Mouse (Mus musculus) cerebellum, adult 18-20 months (tissue): ENCODE measurements at regions not wholly inside any gene's neighbourhood (a gene's known extent, or its start where the extent isn't known, plus 50 kb on each side); places are given as distances from the start of the nearest gene placed in this dataset.

ENCODE experiments used
- DNase-seq, 2 experiments: peaks; one replicate each; pipeline ENCODE4 v3.0.0; 2021

DNA sequence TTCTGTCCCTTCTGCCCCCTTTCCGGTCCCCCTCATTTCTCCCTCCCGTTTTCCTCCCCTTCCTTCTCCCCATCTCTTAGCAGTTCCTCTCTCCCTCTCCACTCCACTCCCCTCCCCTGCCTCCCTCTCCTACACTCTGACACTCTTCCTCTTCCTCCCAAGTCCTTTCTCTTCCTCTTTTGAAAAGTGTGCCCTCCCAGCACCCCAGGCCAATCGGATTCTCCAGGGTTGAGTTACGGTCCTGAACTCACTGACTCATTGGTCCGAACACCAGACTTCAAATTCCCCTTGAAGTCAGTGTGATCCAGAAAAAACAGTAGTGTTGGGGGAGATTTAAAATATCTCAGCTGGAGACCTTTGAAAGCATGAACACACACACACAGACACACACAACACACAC lies 109.1 kb downstream of the 2410131K14Rik start:
- DNase-seq = no peak

DNA sequence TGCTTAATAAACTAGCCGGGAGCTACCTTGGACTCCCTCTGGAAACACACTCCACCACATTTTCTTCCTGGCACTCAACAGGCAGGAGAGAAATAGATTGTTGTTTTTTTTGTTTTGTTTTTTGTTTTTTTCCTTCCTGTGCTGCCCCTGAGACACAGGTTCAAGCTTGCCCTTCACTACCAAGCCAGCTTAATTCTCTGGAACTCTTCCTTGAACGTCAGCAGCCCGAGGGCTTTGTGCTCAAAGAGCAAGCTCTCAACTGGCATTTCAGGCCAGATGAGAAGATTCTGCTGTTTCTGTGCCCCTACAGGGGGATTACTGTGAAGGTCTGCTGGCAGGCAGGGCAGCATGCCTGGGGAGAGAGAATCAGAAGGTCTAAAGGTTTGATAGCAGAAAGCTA lies 109.8 kb downstream of the 2410131K14Rik start:
- no peak for DNase-seq

DNA sequence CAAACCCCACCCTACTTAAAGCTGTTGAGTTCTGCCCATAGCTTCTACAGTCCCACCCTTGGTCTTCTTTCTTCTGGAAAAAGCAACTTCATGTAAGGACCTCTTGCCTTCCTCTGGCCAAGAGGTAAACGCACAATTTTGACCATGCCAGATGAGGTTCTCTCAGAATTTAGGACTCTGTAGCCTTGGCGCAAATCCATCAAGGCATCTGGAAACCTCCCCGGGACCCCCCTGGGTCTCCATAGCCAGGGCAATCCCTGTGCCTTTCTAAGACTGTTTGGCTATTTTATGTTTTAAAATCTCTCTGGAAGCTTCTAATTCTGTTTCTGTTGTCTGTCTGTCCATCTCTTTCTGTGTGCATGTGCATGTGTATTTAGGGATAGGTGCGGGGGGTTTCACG lies 110.3 kb downstream of the 2410131K14Rik start:
- no peak for DNase-seq

DNA sequence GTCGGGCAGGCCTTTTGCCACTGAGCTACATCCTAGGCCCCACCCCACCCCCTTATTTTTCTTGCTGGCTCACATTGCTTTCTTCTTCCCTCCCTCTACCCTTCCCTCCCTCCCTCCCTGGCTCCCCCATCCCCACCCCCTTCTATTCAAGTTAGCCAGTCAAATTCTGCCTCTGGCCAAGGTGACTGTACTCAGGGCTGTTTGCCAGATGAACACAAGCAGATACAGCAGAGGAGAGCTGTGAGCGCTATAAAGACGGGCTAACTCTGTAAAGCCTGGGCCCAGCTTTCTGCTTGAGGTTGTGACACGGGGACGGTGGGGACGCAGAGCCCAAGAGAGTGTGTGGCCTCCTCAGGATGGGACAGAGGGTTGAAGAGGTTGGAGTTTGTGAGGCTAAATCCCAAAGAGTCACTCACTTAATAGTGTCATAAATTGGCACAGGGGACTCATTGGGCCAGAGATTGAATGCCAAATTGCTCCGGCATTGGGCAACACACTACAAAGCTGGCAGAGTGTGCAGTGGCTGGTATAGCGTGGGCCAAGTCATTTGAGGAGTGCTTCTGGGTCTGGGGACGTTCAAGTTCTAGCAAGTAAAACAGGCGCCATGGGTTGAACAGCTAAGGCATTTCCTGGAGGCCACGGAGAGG lies 110.8 kb downstream of the 2410131K14Rik start:
- DNase-seq = no peak

DNA sequence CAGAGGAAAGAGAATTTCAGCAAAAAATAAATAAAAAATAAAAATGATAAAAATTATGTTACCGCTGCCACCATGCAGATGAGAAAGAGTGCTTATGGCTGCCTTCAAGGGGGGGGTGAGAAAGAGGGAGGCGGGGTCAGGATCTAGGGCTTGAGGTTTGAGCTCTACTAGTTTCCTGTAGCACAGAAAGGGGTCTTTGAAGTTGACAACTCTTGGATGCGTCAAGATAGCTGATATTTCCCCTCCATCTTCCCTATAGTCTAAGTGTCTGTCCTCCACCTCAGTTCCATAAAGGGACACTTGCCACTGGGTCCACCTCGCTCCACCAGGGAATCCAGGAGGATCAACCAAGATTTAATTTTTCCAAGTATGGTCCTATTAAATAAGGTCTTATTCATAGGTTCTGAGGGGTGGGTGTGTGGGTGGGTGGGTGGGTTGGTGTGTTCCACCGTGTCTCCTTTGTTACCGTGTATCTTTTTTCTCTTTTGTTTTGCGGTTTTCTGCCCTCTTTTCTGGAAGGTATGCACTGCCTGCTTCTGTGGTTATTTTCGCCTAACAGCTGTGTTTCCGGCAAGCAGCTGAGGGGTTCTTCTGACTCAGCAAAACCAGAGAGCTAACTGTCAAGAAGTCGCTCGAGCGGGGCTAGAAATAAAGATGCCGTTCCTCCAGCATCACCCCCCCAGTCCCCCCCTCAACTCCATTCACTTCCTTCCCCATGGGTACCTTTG lies 114.8 kb downstream of the 2410131K14Rik start:
- DNase-seq = no peak

DNA sequence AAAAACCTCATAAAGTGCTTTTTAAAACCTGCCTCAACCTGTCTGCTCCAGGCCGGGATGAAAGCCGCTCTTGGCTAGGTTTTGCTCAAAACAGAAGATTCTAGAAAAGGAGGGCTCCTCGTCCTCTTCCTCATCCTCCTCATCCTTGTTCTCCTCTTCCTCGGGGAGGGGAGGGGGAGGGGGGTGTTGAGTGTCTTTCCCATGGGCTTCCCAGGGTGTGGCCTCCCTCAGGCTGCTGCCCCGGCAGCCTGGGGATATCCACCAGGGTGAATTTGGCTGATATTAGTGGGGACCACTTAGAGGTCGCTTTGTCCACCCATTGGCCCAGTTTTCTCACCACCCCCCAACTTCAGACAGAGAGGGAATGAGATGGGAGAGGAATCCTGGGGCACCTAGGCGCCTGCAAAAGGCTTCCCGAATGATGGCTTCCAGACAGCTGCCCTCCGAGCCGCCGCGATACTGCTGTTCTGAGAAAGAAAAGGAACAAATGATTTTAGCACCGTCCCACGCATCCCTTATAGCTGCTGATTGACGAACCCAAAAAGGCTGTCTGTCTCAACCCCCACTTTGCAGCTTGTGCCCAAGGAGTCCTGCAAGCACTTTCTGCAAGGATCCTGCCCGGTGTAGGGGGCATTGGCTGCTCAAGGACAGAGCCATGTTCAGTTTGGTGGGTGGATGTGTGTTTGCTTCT lies 115.5 kb downstream of the 2410131K14Rik start:
- no peak for DNase-seq

DNA sequence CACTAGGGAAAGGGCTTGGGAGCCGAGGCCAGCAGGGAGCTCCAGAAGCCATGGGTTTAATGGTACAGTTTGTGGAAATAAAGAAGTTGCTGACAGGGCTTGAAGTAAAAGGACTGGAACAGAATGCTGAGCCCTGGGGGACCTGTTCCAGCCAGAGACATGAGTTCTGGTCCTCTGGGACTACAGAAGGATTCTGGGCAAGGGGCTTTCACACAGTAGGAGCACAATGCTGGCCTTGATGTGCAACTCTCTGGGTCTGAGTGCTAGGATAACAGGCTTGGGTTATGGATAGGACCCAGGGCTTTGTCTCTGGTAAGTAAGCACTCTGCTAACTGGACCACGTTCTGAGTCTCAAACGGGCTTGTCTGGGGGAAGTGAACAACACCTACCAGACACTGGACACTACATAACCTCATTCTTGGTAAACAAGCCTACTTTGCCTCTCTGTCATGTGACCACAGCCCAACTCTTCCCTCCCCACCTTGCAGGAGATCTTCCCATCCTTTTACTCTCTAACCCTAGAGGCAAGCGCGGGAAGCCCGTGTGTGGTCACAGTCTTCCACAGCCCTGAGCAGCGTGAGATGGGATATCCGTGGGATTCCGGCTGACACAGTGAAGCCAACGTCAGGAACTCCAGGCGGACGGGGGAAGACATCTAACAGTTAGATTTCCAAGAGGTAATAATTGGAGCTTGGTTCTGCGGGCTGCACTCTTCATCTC lies 116.3 kb downstream of the 2410131K14Rik start:
- DNase-seq = no peak

DNA sequence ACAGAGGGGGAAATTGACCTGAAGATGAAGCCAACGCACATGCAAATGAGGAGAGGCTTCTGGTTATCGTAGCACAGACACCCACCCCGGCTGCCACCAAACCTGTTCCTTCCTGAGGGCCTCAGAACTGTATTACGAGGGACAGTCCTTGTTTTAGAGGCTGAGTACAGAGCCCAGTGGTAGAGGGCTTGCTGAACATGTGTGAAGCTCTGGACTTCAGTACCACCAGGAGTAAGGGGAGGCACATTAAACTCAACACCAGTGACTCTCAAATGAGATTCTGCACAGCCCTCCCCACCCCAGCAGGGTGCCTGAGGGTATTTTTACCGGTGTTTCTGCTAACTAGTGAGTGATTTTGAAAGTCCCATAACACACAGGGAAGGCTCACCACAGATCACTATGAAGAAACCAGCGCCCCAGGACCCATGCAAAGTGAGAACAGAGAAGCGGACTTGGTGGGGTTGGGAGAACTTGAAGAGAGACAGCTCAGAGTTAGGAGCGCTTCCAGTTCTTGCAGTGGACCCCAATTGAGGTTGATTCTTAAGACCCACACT lies 116.9 kb downstream of the 2410131K14Rik start:
- DNase-seq = no peak

DNA sequence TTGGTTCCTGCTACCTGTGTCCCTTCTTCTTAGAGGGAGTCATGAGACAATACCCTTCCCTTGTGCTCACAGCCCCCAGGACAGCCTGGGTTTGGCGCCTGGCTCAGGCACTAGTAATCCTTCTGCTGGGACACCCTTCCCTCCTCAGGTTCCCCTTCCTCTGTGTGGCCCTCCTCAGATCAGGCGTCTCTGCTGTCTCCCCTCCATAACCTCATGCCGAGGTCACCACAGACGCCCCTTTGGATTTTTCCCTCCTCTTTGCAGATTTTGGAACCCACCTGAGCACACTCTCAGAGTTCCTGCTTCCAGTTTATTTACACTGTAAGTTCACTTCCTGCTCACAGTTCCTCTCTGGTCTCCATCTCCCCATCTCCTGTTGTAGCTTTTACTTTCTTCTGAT lies 117.7 kb downstream of the 2410131K14Rik start:
- DNase-seq = no peak

DNA sequence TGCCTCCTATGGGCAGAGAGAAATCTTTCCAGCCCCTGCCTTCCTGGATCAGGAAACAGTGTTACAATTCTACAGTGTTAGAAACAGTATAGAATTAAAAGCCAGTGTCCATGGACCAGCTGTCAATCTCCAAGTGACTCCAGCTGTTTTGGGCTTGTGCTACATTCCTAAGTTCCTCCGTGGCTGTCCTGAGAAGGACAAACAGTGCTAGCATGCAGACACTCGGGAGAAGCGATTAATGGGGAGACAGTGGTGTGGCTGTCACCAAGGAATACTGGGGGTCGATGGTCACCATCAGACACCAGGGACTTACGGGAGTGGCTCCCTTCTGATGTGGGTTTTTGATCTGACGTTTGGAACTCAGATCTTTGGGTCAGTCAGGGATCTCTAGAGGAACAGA lies 118.1 kb downstream of the 2410131K14Rik start:
- no peak for DNase-seq

DNA sequence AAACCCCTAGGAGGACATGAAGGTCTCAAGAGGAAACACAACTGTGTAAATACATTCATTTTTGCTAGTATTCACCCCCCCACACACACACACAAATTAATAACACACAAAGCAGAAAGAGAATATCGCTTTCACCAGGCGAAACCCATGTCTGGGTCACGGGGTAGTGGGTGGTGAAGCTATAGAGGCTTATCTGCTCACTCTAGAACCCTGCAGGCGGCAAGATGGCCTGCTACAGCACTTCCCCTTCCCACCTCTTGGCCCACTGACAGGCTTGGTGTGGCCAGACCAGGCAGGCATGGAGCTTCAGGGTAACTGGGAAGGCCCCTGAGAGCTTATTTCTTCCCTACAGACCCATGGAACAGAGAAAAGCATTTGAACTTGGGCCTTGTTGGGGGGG lies 119.6 kb downstream of the 2410131K14Rik start:
- DNase-seq = no peak

DNA sequence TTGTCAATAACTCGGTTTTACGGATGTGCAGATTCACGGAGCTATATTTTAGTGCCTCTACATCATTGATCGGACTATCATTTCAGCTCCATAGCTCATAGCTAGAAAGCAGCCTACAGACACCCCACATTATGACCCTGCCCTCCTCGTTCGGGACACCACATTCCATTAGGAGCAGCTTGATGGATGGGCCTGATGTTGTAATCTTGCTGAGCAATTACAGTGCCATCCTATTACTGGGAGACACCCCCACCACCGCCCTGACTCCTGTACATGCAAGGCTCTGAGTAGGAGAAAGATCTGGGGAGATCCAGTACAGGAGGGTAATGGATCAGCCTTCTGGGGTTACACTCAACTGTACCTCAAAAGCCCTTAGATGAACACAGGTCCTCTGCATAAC lies 120.2 kb downstream of the 2410131K14Rik start:
- DNase-seq = no peak

DNA sequence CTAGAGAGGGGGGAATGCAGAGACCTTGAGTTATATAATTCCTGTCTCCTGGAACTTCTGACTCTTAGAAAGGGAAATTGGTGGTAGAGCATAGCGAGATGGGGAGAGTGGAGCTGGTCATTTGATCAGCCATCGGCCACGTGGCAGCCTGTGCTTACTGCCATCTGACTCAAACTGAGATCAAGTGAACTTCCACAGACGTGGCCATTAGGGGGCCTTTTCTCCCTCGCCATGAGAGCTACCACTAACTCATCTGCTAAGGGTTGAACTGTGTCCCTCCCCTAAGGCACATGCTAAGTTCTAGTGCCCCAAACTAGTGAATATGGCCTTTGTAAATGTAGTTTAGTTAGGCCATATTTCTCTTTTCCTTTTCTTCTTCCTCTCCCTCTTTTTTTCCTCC lies 120.6 kb downstream of the 2410131K14Rik start:
- no peak for DNase-seq

DNA sequence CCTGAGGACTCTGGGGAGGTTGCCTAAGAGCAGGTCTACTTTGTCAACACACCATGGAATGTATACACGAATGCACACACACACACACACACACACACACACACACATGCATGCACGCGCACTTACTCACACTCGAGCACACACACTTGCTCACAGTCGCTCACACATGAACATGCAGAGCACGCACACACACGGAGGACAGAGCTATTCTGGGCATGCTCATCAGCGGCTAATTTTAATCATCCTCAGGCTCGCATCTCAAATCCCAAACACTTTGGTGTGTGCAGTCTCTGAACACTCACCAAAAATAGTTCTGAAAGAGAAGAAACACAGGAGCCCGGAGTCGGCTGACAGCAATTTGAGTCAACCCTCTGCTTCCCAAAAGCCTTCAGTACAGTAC lies 122.0 kb downstream of the 2410131K14Rik start:
- DNase-seq = no peak

DNA sequence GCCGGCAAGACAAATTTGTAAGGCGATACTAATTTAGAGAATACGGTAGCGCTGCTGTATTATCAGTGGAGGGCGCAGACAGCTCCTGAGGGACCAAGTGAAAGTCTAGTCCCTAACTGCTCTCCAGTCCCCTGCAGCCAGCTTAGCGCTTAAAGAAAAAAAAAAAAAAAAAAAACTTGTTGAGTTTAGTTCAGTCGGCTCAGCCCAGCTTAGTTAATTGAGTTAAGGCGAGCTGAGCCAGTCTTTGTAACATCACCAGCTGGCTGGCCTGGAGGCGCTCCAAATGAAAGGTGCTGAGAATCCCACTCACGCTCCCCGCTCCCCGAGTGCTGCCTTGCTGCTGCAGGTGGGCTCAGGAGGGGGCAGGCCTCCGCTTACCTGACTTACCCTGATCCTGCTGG lies 128.6 kb downstream of the 2410131K14Rik start:
- DNase-seq = no peak

DNA sequence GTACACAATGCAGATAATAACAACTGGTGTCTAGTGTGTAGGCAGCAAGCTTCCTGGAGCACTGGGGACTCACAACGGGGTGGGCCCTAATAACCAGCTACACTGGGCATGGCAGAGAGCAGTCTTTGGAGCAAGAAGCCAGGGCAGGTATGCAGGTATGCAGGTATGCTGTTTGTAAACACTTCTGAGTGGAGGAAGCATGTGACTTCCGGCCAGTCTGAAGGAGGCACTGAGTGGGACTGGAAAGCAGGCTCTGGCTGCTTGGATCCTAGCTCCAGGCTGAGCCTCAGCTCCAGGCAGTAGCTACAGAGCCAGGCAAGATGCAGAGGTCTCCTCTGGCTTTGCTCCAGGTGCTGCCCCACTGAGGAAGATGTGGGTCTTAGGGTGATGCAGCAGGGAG lies 129.9 kb downstream of the 2410131K14Rik start:
- DNase-seq = no peak

DNA sequence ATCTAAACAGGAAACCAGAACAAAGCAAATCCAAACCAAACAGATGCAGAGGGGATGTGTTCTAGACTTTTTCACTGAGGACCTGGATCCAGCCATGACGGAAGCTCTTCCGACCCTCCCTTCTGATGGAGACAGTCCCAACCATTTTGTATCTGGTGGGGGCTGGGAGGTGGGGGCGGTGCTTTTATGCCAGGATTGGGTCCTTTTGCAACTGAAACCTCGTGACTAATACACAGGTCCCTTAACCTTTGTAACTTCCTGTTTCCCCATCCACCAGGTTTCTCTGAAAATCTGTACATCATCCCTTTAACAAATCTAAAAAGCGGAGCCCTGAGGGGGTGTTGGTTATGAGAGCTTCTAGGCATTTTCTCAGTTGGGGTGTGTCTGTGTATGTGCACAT lies 130.9 kb downstream of the 2410131K14Rik start:
- DNase-seq = no peak

DNA sequence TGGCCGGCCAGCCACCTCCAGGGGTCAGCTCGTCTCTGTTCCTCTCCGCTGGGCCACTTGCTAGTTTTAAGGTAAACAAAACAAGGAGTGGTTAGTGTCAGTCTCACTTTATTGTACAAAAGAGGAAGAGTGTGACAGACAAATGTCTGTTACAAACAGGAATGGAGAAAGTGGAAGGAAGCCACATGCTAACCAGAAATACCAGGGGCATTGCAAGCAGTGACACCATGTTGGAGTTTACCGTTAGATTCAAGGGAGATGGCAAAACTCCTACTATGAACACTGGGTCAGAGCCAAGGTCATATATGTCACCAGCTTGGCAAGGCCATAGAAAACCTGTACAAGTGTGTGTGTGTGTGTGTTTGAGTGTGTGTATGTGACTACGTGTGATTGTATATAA lies 131.5 kb downstream of the 2410131K14Rik start:
- DNase-seq = no peak

DNA sequence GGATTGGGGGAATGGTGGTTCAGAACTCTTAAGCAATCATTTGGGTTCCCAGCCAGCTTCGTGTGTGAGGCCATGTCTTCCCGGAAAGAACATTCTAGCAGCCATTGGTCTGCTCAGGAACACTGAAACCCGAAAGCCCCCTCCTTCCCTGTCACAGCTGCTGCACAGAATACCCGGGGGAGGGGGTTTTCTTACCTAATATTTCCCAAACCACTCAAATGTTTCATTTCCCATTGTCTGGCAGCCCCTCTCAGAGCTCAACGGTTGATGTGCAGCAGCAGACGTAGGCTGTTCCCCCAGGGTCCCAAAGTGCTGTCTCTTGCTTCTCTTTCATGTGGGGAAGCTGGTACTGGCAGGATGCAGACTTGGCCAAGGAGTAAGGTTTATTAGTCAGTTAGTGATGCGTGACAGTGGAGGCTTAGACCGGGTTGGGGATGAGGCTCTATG lies 132.4 kb downstream of the 2410131K14Rik start:
- DNase-seq = no peak

DNA sequence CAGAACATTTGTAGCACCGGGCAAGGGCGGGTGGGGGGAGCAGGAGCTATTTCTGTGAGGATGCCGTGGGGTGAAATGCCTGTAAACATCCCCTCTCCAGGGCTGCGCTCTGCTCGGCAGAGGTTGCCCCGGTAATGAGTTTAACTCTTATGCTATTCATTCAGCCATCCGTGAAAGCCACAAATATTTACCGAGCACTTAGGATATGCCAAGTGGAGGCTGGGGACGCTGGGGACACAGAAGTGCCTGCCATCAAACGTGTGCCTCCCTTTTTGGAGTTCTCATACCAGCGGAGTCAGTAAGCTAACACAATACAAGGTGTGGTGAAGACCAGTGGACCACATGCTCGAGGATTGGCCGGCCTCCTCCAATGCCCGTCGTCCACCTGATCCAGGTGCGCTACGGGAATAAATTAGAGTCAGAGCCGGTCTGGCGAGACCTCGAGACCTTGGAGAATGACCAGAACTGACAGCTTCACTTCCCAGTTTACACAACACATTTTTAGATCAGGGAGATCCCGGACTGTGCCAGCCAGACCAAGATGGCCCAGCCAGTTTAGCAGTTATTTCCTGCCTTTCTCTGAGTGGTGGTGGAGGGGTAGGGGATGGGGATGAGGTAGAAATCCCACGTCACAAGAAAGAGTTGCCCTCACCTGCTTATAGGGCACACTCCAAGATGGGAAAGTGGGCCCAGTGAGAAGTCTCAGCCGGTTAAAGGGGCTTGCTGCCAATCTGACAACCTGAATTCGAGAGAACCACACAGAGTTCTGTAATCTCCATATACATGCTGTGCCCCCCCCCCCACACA lies 134.4 kb downstream of the 2410131K14Rik start:
- DNase-seq = no peak

DNA sequence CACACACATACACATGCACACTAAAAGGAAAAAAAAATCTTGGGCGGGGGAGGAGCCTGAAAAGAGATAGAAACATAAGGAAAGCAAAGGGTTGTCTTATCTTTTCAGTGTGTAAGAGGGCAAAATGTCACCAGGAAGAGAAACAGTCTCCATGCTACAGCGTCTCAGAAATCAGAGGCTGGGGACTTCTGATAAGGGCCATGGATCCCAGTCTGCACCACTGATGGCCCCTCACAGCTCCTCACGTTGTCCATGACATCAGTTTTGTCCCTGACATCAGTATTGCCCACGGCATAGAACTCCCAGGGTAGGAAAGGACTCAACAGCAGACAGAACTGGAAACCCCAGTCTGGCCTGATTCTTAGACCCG lies 135.0 kb downstream of the 2410131K14Rik start:
- DNase-seq = no peak
